Mouse (Mus musculus) brain, embryonic 14.5 days (tissue): ENCODE results near the gene Phc1.

Experiments
- CTCF ChIP-seq: fragments of 200-500 bp; IDR thresholded peaks from 2 replicates; pipeline ENCODE4 v1.5.1; 2012; ENCODE audit warnings: inconsistent platforms, mild to moderate bottlenecking, moderate library complexity, borderline replicate concordance; ENCODE audit not compliant: insufficient read depth, insufficient read length; ENCODE audit errors: extremely low read depth
- POLR2A ChIP-seq: fragments of 200-500 bp; IDR thresholded peaks from 2 replicates; pipeline ENCODE4 v1.6.1; 2012; ENCODE audit warnings: mild to moderate bottlenecking, inconsistent platforms, borderline replicate concordance; ENCODE audit not compliant: poor library complexity, insufficient read depth, insufficient read length, severe bottlenecking; ENCODE audit errors: extremely low read depth

DNA sequence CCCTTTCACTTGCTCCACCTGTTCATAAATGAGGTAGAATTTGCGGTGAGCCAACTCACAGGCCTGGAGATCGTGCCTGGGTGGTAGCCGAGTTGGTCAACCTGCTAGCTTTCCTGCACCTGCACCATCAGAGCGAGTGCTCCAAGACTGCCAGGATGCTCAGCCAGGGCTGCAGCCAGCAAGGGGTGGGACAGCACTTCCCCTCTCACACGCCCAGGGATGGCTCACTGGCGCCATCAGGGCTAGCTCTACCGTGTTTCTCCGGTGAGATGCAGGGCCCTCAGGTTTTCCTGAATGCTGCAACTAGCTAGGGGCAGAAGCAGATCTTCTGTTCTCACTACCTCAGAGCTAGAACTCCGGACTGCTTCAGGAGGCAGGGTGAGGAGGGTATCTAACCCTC is 15.5 kb upstream of the Phc1 start:
- TF ChIP-seq CTCF (no peak), POLR2A (no peak)
